Mouse (Mus musculus) c-Kit-negative CD71-positive TER-119-positive erythroid progenitor cells, embryonic 14.5 days (primary cell): ENCODE measurements around the gene Slc25a34.

Source experiments
- DNase-seq: peaks from one replicate; pipeline ENCODE4 v3.0.0-alpha.2; 2013; ENCODE audit warnings: low read depth, low spot score

Slc25a34 gene

GRCm38 (mm10) chr4:141581051-141581450 lies 42.6 kb downstream of the Slc25a34 start:
- DNase-seq, result no peak

DNA sequence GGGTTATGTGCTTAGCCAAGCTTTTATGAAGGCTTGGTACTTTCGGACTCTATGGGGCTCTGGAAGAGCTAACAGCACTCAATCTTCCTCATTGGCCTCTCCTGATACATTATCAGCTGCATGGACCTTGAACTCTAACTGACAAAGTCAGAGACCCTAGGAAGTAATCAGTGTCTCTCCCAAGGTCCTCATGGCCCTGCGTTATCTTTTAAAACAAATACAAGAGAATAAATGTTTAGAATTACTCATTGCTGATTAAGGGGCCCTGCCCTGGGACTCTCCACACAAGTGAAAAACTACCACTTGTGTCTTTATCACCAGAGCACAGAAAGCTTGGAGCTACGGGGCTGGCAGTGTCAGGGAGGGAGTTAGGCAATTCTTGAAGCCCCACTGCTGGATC lies 44.8 kb downstream of the Slc25a34 start:
- no peak for DNase-seq

DNA sequence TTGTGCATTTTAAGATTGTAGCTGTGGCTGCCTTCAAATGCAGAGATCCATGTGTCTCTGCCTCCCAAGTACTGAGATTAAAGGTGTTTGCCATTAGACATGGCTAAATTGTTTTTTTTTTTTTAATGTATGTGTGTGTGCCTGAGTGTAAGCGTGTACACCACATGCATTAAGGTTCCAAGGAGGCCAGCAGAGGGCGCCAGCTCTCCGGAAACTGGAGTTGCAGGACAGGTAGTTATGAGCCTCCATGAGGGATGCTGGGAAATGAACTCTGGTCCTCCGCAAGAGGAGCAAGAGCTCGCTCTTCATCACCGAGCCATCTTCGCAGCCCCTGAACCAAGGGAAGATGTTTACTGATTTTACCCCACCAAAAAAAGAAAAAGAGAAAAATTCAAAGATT lies 46.7 kb downstream of the Slc25a34 start:
- DNase-seq, result no peak

GRCm38 (mm10) chr4:141576404-141576803 lies 47.2 kb downstream of the Slc25a34 start:
- DNase-seq, result no peak

- DNase-seq, result peak; percentile 54
Measured at GRCm38 (mm10) chr4:141574789-141575702, 48.6 kb downstream of the Slc25a34 start.

- no peak for DNase-seq
Measured at GRCm38 (mm10) chr4:141573359-141573966, 50.2 kb downstream of the Slc25a34 start.

DNA sequence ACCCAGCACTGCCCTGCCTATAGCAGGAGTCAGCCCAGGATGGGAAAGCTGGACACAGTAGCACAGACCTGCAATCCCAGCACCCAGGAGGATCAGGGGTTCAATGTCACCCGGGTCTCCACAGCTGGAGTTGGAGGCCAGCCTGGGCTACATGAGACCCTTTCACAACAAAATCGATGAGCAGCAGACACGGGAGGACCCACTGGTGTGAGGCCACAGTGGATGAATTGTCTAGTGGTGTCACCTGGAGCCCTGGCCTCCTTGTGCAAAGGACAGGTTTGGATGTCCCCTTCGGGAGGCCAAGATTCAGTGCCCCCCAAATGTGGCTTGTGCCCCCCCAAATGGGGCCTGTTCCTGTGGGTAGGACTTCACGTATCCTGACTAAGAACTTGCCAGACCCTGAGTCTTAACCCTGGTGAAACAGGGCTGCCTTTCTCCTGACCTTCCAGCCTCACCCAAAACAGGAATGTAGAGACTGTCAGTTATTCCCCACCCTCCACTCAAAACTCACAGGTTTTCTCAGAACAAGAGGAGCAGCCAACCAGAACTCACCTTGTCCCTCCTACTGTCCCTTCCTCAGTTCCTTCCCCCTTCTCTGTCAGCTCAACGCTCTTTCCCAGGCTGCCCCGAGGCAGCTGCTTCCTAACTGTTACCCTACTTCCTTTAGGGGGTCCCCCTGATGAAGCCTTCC lies 50.8 kb downstream of the Slc25a34 start:
- no peak for DNase-seq

DNA sequence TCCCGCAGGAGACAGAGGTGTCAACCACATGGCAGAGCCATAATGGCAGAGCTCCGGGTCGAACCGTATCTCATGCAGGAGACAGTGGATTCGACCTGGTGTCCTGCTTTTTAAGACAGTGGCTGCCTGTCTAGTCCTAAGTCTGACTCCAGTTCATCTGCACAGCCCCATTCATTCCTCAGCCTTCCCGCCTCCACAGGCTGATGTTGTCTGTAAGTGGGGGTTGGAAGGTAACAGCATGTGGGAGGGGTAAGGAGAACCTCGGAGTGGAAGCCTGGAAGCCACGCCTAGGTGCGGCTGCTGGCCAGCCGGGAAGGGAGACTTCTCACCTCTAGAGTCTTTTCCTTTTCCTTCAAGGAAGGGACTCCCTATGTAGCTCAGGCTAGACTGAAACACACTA lies 51.7 kb downstream of the Slc25a34 start:
- DNase-seq, result no peak

DNA sequence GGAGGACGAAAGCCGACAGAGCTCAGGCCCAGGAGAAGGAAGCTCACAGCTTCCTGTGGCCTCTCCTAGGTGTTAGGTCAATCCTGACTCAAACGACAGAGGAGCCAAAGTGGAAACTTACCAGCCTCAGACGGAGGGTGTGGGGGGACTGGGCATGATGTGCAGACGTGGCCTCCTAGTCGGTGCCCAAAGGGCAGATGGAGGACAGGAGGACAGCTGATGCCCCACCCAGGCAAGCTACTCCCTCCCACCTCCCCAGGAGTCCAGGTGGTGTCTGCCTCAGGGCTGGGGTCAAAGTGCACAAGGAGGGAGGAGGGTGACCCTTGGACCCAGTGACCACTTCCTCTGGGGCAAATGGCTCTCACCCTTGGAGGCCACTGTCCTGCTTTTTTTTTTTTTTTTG lies 52.3 kb downstream of the Slc25a34 start:
- DNase-seq, result no peak

- no peak for DNase-seq
Measured at GRCm38 (mm10) chr4:141570821-141571220, 52.8 kb downstream of the Slc25a34 start.

- no peak for DNase-seq
Measured at GRCm38 (mm10) chr4:141570004-141570403, 53.6 kb downstream of the Slc25a34 start.

DNA sequence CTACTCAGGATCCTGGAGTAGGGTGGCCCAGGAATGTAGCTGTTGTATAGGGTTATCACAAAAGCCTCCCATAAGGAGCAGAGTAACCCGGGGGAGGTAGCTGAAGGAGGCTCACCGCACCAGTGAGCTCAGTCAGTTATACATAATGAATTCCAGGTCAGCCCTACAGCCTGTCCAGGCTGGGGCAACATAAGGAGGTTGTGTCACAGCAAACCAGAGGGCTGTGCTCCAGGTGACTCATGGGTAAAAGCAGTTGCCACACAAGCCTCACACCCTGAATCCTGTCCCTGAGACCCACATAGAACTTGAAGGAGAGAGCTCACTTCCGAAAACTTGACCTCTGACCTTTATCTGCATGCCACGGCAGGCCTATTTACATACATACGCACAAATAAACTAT lies 54.7 kb downstream of the Slc25a34 start:
- no peak for DNase-seq
